In genomic region chr9:82814536-82814935, GRCm38 (mm10) we compare ENCODE assay signal across 11 mouse cellular contexts. TPM values are rescaled to one million over a fixed set of nuclear protein-coding genes. Genes with fewer than 3 reads are reported as not detected.
DNase-seq lines count a peak whose midpoint lies in the region; ATAC-seq and TF ChIP-seq lines count a peak whose summit lies in the region.
"Had no signal": no experiment of that assay in that cellular context is flagged by ENCODE, and none has a peak within 500 bp of the region (broad histone marks: within the 10 kb centered on the region; RNA-seq: fewer than 3 reads in every experiment).

No protein-coding gene starts in this region.

- H3K4me2 ChIP-seq in midbrain, embryonic 15.5 days: no peak overlapping the region
- H3K4me2 ChIP-seq: limb, embryonic 12.5 days had no signal

- DNase-seq in embryo, embryonic 10 days (ENCODE audit: low spot score): peak; percentile 27
- no peak for DNase-seq in embryo, embryonic 9.5 days (ENCODE audit: extremely low spot score)
- no peak for DNase-seq in left cerebral cortex, adult 2 months (ENCODE audit: extremely low spot score in 1 of 2, low spot score in 2 of 2)
- DNase-seq in left cerebral cortex, adult 18-20 months (ENCODE audit: low spot score in 2 of 2): no peak
- DNase-seq in NIH3T3 (ENCODE audit: low read depth): peak; percentile 28
- no peak for DNase-seq in limb, embryonic 10.5 days (ENCODE audit: low spot score)
- DNase-seq in thymus, adult 18-20 months: no peak
- DNase-seq: thymus, adult 2 months had no signal

- H3K9ac ChIP-seq in midbrain, embryonic 15.5 days: no peak overlapping the region
- H3K9ac ChIP-seq: limb, embryonic 12.5 days had no signal

- peak; percentile 72 for TF ChIP-seq CTCF in left cerebral cortex, adult 2 months (IDR thresholded peaks at IDR 0.05)

- 58% methylated on average over 3 of the region's 3 CpGs for WGBS in midbrain, embryonic 15.5 days
- WGBS in limb, embryonic 10.5 days: 72% methylated on average over 3 of the region's 3 CpGs

- H3K27ac ChIP-seq in left cerebral cortex, adult 2 months: no peak overlapping the region
- no peak overlapping the region for H3K27ac ChIP-seq in midbrain, embryonic 15.5 days
- H3K27ac ChIP-seq in limb, embryonic 10.5 days: no peak overlapping the region
- H3K27ac ChIP-seq: limb, embryonic 12.5 days had no signal

- intact Hi-C loops in left cerebral cortex, adult 2 months (cut with DNase I): loop anchor here (5.0 kb wide), 1 partner anchor 1172 kb away; no protein-coding TSS in a partner anchor

- no peaks in the 10 kb centered on the region for H3K4me1 ChIP-seq in midbrain, embryonic 15.5 days
- no peaks in the 10 kb centered on the region for H3K4me1 ChIP-seq in limb, embryonic 10.5 days
- H3K4me1 ChIP-seq: limb, embryonic 12.5 days; megakaryocyte, embryonic 14.5 days had no signal

- H3K27me3 ChIP-seq in midbrain, embryonic 15.5 days (replicated peaks): no peaks in the 10 kb centered on the region
- no peaks in the 10 kb centered on the region for H3K27me3 ChIP-seq in limb, embryonic 10.5 days (ENCODE audit: low read depth, poor library complexity, severe bottlenecking)
- H3K27me3 ChIP-seq: limb, embryonic 12.5 days; megakaryocyte, embryonic 14.5 days had no signal

- peak; percentile 81; the same call in 1 of the 2 replicates for ATAC-seq in midbrain, embryonic 15.5 days (replicated peaks)

- no peaks in the 10 kb centered on the region for H3K36me3 ChIP-seq in midbrain, embryonic 15.5 days (replicated peaks)
- no peaks in the 10 kb centered on the region for H3K36me3 ChIP-seq in limb, embryonic 10.5 days
- H3K36me3 ChIP-seq: limb, embryonic 12.5 days had no signal

- no peaks in the 10 kb centered on the region for H3K9me3 ChIP-seq in midbrain, embryonic 15.5 days
- no peaks in the 10 kb centered on the region for H3K9me3 ChIP-seq in limb, embryonic 10.5 days (replicated peaks)
- H3K9me3 ChIP-seq: limb, embryonic 12.5 days had no signal

- no peak overlapping the region for H3K4me3 ChIP-seq in left cerebral cortex, adult 2 months
- no peak overlapping the region for H3K4me3 ChIP-seq in midbrain, embryonic 15.5 days
- no peak overlapping the region for H3K4me3 ChIP-seq in limb, embryonic 10.5 days
- H3K4me3 ChIP-seq: limb, embryonic 12.5 days; megakaryocyte, embryonic 14.5 days had no signal

RNA-seq across cellular contexts. Expression of gene Irak1bp1, which starts 14.8 kb away (rescaled TPM):
- total RNA-seq in left cerebral cortex, adult 2 months (2021): 10 to 100 TPM; 16.6 to 18.6 TPM
- total RNA-seq in left cerebral cortex, adult 18-20 months (2021): 10 to 100 TPM; 16.7 to 17.3 TPM
- 32.7 and 35.2 TPM in 2 replicates for polyA plus RNA-seq in midbrain, embryonic 15.5 days (2015; fragmentation: Nextera tagmentation; extraction: Ambion mirVana)
- polyA plus RNA-seq in limb, embryonic 10.5 days (2016; fragmentation: Nextera tagmentation; extraction: Ambion mirVana): 22.4 and 23.2 TPM in 2 replicates

Comparison
In these comparisons a context has a peak if more than half of its experiments do, and no peak if none do; other contexts are left out.
1. DNase-seq: peak in embryo, embryonic 10 days (single experiment) and NIH3T3 (single experiment); none in embryo, embryonic 9.5 days (single experiment), left cerebral cortex, adult 2 months (0 of 2), left cerebral cortex, adult 18-20 months (0 of 2), limb, embryonic 10.5 days (single experiment) and thymus, adult 18-20 months (0 of 2).